Mouse (Mus musculus) megakaryocyte, embryonic 14.5 days (primary cell): ENCODE results near the gene Tmem258.

Experiments
- FLI1 ChIP-seq: IDR thresholded peaks from 2 replicates; pipeline ENCODE4 v1.6.1; 2012; ENCODE audit warnings: low read length, inconsistent platforms, mixed read lengths
- GATA1 ChIP-seq: IDR thresholded peaks from 3 replicates; pipeline ENCODE4 v1.6.1; 2012; ENCODE audit warnings: mixed read lengths, low read length, inconsistent platforms, borderline replicate concordance

DNA sequence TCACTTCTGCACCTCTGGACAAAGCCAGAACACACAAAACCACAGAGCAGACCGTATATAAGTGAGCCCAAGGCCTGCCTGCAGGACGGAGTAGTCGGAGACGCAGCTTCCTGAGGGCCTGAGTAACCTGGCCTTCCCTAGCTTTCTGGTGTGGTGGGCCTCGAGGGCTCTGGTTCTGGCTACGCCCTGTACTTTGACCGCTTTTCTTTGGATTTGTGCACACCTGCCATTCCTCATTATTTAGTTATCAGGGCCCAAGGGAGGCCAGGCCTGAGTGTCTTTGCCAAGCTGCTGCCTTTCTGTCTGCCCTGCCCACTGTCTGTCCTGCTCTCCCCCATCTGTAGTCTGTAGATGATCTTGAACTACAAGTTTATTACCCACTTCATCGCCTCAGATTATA is 13.9 kb upstream of the Tmem258 start:
- TF ChIP-seq GATA1 (no peak), FLI1 (no peak)
